Mouse (Mus musculus) cortical plate, adult 2 months (tissue): Measurements from ENCODE around the gene Brsk2. TPM values are rescaled to one million over a fixed set of nuclear protein-coding genes. Genes with fewer than 3 reads are reported as not detected.

ENCODE experiments used
- H3K27ac ChIP-seq: fragments of 200-500 bp; 2 replicates; pipeline ENCODE4 v1.5.1; 2012; ENCODE audit warnings: low read length, control low read depth, inconsistent platforms; ENCODE audit not compliant: insufficient read depth
- H3K4me1 ChIP-seq: fragments of 200-500 bp; 2 replicates; pipeline ENCODE4 v1.6.1; 2011; ENCODE audit warnings: low read length; ENCODE audit not compliant: control insufficient read depth, insufficient read depth
- H3K4me3 ChIP-seq: fragments of 200-500 bp; 2 replicates; pipeline ENCODE4 v1.5.1; 2011; ENCODE audit warnings: mild to moderate bottlenecking, low read length, control low read depth; ENCODE audit not compliant: insufficient read depth
- CTCF ChIP-seq: fragments of 200-500 bp; IDR thresholded peaks from 2 replicates; pipeline ENCODE4 v1.5.1; 2011; ENCODE audit warnings: mild to moderate bottlenecking, control low read depth, low read length; ENCODE audit not compliant: insufficient read depth; ENCODE audit errors: extremely low read depth
- POLR2A ChIP-seq: fragments of 200-500 bp; IDR thresholded peaks from 2 replicates; pipeline ENCODE4 v1.6.1; 2011; ENCODE audit warnings: mild to moderate bottlenecking, low read length, control low read depth; ENCODE audit not compliant: insufficient read depth; ENCODE audit errors: extremely low read depth
- polyA plus RNA-seq: library from polyadenylated mRNA; depleted of rRNA; stranded (reverse); fragments of >200 nt; gene quantifications from 2 replicates; pipeline ENCODE4 v1.2.3, GENCODE M21; 2012

Gene Brsk2
- polyA plus RNA-seq, 1 experiment: 179 TPM

- no peak overlapping the region for H3K4me3 ChIP-seq
- no peak for TF ChIP-seq POLR2A
- TF ChIP-seq CTCF: no peak
- H3K4me1 ChIP-seq: peaks cover 3% of the 10 kb centered on the region
- no peak overlapping the region for H3K27ac ChIP-seq
Observed at GRCm38 (mm10) chr7:141934128-141934898, 15.2 kb upstream of the Brsk2 start.

- TF ChIP-seq POLR2A (no peak), CTCF (no peak)
- no peak overlapping the region for H3K4me3 ChIP-seq
- H3K27ac ChIP-seq: no peak overlapping the region
- H3K4me1 ChIP-seq: no peaks in the 10 kb centered on the region
Observed at GRCm38 (mm10) chr7:141934951-141935350, 14.6 kb upstream of the Brsk2 start.

GRCm38 (mm10) chr7:141943444-141943843 is 6.1 kb upstream of the Brsk2 start:
- Histone ChIP-seq H3K4me3 (no peak overlapping the region), H3K4me1 (peaks cover 1% of the 10 kb centered on the region; the same call in 1 of the 2 replicates), H3K27ac (no peak overlapping the region)
- no peak for TF ChIP-seq CTCF
- no peak for TF ChIP-seq POLR2A

- TF ChIP-seq CTCF (peak; percentile 39), POLR2A (peak; percentile 45; the same call in 1 of the 2 replicates)
- H3K4me3 ChIP-seq: 0 out of 2 replicates have a peak overlapping the region, but pooled peaks have one; percentile 8
- peaks cover 1% of the 10 kb centered on the region; the same call in 1 of the 2 replicates for H3K4me1 ChIP-seq
- no peak overlapping the region for H3K27ac ChIP-seq
Observed at GRCm38 (mm10) chr7:141945927-141946326, 3.6 kb upstream of the Brsk2 start.

GRCm38 (mm10) chr7:141947512-141947911 is 2.0 kb upstream of the Brsk2 start:
- Histone ChIP-seq H3K4me1 (peaks cover 8% of the 10 kb centered on the region), H3K4me3 (no peak overlapping the region), H3K27ac (no peak overlapping the region)
- no peak for TF ChIP-seq CTCF
- TF ChIP-seq POLR2A: no peak

- H3K27ac ChIP-seq: no peak overlapping the region
- H3K4me3 ChIP-seq: 0 out of 2 replicates have a peak overlapping the region, but pooled peaks have one; percentile 50
- peak; percentile 35 for TF ChIP-seq CTCF
- TF ChIP-seq POLR2A: no peak
- H3K4me1 ChIP-seq: peaks cover 9% of the 10 kb centered on the region
Observed at GRCm38 (mm10) chr7:141948045-141948444, 1.5 kb upstream of the Brsk2 start.

- Histone ChIP-seq H3K27ac (peak overlapping the region; percentile 95), H3K4me3 (peak overlapping the region; percentile 90), H3K4me1 (peaks cover 17% of the 10 kb centered on the region)
- TF ChIP-seq CTCF: no peak
- TF ChIP-seq POLR2A: no peak
Observed at GRCm38 (mm10) chr7:141949799-141950103, 200 bp downstream of the Brsk2 start.

- peak overlapping the region; percentile 90 for H3K4me3 ChIP-seq
- TF ChIP-seq POLR2A: no peak
- no peak for TF ChIP-seq CTCF
- peaks cover 17% of the 10 kb centered on the region for H3K4me1 ChIP-seq
Observed at GRCm38 (mm10) chr7:141950104-141951013, 808 bp downstream of the Brsk2 start.

GRCm38 (mm10) chr7:141951821-141952220 is 2.3 kb downstream of the Brsk2 start:
- Histone ChIP-seq H3K4me1 (peaks cover 28% of the 10 kb centered on the region), H3K27ac (no peak overlapping the region), H3K4me3 (peak overlapping the region; percentile 90)
- TF ChIP-seq CTCF (no peak), POLR2A (no peak)

More at GRCm38 (mm10) chr7:141950104-141951013, 808 bp downstream of the Brsk2 start:
- peak overlapping the region; percentile 95 for H3K27ac ChIP-seq

GRCm38 (mm10) chr7:141952920-141953319 is 3.4 kb downstream of the Brsk2 start:
- peak; percentile 60 for TF ChIP-seq POLR2A
- no peak for TF ChIP-seq CTCF
- H3K4me3 ChIP-seq: no peak overlapping the region
- H3K4me1 ChIP-seq: peaks cover 38% of the 10 kb centered on the region
- H3K27ac ChIP-seq: no peak overlapping the region
